Mouse (Mus musculus) heart, adult 9 months (tissue): ENCODE data around the gene Add2.

ENCODE experiments used
- DNase-seq, 2 experiments: peaks; one replicate each; pipeline ENCODE4 v3.0.0; 2022; ENCODE audit warnings: low spot score in 2 of 2

The Add2 gene

GRCm38 (mm10) chr6:86048509-86048908, 20.0 kb downstream of the Add2 start:
- DNase-seq: no peak

- DNase-seq: no peak
Observed at GRCm38 (mm10) chr6:86050586-86051268, 22.2 kb downstream of the Add2 start.

- DNase-seq: no peak
Observed at GRCm38 (mm10) chr6:86052032-86052459, 23.6 kb downstream of the Add2 start.

GRCm38 (mm10) chr6:86052556-86052955, 24.1 kb downstream of the Add2 start:
- DNase-seq: no peak

GRCm38 (mm10) chr6:86053099-86053498, 24.6 kb downstream of the Add2 start:
- no peak for DNase-seq

- DNase-seq: no peak
Observed at GRCm38 (mm10) chr6:86053594-86053993, 25.1 kb downstream of the Add2 start.

GRCm38 (mm10) chr6:86058475-86058874, 30.0 kb downstream of the Add2 start:
- DNase-seq: no peak

GRCm38 (mm10) chr6:86059151-86059853, 30.8 kb downstream of the Add2 start:
- no peak for DNase-seq

GRCm38 (mm10) chr6:86060170-86060569, 31.7 kb downstream of the Add2 start:
- no peak for DNase-seq

GRCm38 (mm10) chr6:86062226-86062625, 33.7 kb downstream of the Add2 start:
- no peak for DNase-seq

GRCm38 (mm10) chr6:86062684-86063083, 34.2 kb downstream of the Add2 start:
- no peak for DNase-seq

- no peak for DNase-seq
Observed at GRCm38 (mm10) chr6:86064318-86065016, 36.0 kb downstream of the Add2 start.

- DNase-seq: no peak
Observed at GRCm38 (mm10) chr6:86066727-86067126, 38.2 kb downstream of the Add2 start.

GRCm38 (mm10) chr6:86067145-86067544, 38.7 kb downstream of the Add2 start:
- DNase-seq: no peak

GRCm38 (mm10) chr6:86069009-86069408, 40.5 kb downstream of the Add2 start:
- no peak for DNase-seq

- DNase-seq: no peak
Observed at GRCm38 (mm10) chr6:86069856-86070255, 41.4 kb downstream of the Add2 start.

GRCm38 (mm10) chr6:86070277-86070676, 41.8 kb downstream of the Add2 start:
- DNase-seq: no peak

- DNase-seq: no peak
Observed at GRCm38 (mm10) chr6:86073882-86074281, 45.4 kb downstream of the Add2 start.

GRCm38 (mm10) chr6:86074538-86075204, 46.2 kb downstream of the Add2 start:
- no peak for DNase-seq

- DNase-seq: no peak
Observed at GRCm38 (mm10) chr6:86076525-86076924, 48.0 kb downstream of the Add2 start.

- DNase-seq: no peak
Observed at GRCm38 (mm10) chr6:86077880-86078279, 49.4 kb downstream of the Add2 start.

- DNase-seq: no peak
Observed at GRCm38 (mm10) chr6:86078361-86079010, 50.0 kb downstream of the Add2 start.
